Mouse (Mus musculus): ENCODE results near the gene Arhgap15.

GRCm38 (mm10) chr2:44336720-44337354, 588.2 kb downstream of the Arhgap15 start:
- TF ChIP-seq POLR2A (IDR thresholded peaks at IDR 0.05; ENCODE audit: low read depth, low read length) (no peak), CTCF (IDR thresholded peaks at IDR 0.05; ENCODE audit: extremely low read depth, insufficient read length, insufficient replicate concordance, low read depth, low read length) (peak; percentile 23; the same call in 1 of the 2 replicates)

Measured in small intestine, adult 2 months (tissue).